Mouse (Mus musculus) right cerebral cortex, postnatal 25 days (tissue): ENCODE measurements around the gene Angptl2.

ENCODE experiments used
- DNase-seq: peaks from one replicate; pipeline ENCODE4 v3.0.0; 2022

Gene Angptl2

DNA sequence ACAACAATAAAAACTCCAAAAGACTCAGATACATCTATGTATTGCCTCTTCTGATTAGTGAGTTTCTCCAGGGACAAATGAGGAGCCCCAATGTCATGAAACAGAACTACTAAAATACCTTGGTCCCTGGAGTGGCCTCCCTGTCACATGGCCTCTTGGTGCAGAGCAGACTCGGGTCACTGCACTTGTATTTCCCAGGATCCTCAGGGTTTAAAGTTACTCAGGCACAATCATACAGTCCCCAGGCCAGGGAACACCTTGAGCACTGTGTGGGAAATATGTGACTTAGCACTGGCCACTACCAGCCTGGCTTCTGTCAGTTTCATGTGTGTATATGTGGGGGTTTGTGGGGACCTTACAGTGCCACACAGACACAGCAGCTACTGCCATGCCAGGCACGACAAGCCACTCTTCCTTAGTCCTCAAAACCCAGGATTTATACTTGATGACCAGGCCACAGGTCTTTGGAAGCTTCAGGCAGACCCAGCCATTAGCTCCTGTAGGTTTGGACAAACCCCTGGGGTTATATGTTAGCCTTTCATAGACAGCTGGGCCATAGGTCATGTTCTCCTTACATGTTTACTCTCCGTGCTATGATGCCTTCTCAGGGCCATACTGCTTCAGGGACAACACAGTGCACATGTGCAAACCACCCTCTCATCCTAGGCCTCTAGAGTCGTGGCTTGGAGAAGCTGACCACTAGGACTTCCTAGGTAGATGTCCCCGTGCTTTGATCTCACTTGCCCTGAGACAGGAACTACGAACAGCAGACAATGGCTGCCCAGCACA lies 17.1 kb downstream of the Angptl2 start:
- no peak for DNase-seq

DNA sequence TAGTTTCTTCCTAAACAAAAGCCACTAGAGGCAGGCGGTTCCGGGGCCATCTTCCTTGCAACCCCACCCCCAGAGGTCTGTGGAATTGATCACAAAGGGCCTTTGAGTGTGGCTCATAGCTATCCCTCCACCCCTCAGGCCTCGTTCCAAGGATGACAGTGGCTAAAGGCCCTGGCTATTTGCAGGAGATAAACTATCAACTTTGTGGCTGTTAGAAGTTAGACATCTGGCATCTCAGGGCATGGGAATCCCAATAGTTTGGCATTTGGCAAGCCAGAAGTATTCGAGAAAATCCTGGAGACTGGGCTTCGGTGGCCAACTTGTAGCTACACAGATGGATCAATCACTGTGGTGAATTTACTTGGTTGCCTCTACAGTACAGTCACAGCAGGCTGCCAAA lies 18.0 kb downstream of the Angptl2 start:
- no peak for DNase-seq

DNA sequence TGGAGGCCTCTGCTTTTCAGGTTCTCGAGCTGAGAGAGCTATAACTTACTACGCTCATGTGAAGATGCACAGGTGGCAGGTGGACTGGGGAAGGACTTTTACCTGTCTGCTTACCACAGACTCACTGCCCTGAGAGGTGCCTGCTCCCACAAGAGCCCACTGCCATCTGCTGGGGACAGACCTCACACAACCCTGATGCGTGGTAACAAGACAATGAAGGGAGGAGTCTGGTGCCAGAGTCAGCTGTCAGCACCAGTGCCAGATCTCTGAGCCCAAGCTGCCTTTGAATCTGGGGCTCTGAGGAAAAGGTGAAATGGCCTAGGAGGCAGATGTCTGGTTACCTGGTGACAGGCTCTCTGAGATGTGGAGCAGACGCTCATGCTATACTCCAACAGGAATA lies 19.0 kb downstream of the Angptl2 start:
- no peak for DNase-seq

DNA sequence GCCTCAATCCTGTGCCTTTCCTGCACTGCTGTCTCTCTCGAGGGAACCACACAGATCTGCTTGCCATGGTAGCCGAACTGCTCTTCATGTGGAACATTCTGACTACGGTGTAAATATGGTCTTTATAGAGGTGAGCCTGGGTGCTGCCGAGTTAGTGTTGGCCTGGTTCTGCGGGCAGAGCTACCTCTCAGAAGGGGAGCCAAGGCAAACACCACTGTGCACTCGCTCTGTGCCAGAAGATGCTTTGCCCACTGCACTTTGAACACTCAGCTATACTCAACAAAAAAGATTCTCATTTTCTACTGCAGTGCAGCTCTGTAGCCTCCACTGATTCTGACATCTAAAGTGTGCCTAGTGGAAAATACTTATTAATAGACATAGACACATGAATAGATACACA lies 21.7 kb downstream of the Angptl2 start:
- no peak for DNase-seq

DNA sequence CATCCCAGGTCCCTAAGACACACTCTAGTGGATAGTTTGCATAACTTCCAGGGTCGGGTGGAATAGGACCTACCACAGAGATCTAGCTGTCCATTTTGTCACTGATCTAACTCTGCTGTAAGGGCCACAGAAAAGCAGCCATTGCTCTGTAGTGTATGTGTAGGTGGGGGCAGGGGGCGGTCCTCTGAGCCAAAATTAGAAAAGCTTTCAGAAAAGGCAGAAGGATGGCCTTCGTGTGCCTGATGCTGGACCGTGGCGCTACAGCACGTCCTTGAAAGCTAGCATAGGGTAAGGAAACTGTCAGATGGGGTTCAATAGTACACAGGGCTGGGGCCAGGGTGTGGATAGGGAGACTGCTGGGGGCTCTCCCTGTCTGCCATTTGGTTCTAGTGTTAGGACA lies 29.0 kb downstream of the Angptl2 start:
- no peak for DNase-seq

DNA sequence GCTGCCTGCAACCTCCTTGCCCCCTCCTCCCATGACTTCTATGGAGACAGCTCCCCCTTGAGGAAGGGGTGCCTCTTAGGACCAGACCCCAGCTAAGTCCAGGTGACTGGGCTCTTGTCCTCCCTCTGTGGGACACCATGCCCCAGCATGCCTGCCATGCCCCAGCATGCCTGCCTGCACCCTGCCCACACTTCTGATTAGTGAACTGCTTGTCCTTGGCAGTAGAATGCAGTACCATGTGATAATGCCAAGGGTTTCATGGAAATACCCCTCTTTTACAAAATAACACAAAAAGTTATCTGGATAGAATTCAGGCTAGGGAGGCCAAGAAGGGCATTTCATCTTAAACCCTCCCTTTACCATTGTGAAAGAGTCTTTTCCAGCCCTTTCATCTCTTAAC lies 29.5 kb downstream of the Angptl2 start:
- DNase-seq = no peak

DNA sequence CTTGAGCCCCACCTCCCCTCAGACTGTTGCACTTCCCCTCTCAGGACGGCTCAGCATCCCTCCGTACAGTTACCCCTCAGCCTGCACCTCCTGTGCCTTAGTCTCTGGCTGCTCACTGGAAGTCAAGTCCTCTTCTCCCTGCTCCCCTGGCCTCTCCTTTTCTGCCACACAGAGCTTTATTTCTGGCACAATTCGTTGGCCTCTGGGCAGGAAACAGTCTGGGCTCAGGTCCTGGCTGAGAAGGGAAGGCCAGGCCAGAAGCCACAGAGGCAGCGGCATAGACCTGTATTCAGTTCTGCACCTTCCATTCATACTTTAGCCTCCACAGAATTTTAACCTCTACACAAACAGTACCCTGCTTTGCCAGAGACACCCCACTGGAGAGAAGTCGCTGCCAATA lies 31.0 kb downstream of the Angptl2 start:
- DNase-seq = no peak

DNA sequence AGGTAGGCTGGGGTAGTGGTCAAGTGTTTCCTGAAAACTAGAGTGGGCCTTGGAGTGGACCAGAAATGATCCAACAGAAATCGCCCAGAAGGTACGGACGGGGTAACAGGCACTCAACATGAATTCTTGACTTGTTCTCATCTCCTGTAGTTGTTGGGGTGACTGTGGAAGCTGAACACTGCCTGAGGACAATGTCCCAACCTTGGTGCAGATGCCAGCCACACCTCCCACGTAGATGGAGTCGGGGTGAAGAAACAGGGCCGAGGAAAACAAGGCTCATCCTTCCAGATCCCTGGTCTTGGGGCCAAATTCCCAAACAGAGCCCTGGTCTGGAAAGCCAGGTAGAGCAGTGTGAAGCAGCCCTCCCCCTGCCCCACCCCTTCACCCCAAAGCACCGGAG lies 32.7 kb downstream of the Angptl2 start:
- DNase-seq = no peak

DNA sequence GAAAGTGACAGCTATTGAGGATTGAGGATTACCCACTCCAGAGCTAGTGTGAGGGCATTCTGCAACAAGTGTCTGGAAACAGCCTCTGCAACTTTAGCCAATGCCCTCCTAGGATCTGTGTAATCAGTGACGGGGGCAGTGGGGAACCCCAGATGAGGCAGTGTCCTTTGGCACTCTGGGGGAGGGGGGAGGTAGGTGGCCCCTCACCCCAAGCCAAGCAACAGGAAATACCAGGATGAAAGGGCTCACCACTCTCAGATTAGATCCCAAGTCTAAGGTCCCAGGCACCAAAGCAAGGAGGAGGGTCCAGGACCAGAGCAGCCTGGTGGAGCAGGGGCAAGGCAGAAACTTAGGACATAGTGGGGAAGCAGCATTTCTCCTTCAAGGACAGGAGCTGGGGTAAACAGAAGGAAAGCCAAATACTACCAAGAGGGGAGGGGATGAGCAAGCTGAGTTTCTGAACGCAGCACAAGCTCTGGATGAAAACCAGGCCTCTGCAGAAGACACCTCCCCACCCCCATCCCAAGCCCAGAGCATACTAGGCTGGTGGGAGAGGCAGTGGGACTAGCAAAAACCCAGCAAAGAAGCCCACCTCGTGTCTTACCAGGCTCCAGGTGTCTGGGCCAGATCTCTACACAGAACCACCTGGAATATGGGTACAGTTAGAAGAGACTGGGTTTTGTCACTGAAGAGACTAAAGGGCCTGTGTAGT lies 34.2 kb downstream of the Angptl2 start:
- no peak for DNase-seq

DNA sequence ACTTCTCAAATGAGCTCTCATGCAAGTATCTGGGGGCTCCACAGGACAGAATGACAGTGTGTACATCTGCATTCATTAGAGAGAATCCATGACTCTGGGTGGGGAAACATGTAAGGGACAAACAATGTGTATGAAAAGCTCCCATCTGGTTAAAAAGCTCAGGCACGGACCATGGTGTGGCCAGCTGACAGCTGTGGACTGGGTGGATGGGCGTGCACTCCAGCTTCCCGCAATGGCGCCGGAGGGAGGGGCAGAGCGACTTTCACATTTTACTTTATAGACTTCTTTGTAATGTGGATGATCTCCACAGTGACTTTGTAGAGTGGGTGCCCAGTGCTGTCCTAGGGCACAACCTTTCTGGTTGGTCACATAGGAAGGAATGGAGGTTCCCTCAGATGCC lies 36.9 kb downstream of the Angptl2 start:
- no peak for DNase-seq

DNA sequence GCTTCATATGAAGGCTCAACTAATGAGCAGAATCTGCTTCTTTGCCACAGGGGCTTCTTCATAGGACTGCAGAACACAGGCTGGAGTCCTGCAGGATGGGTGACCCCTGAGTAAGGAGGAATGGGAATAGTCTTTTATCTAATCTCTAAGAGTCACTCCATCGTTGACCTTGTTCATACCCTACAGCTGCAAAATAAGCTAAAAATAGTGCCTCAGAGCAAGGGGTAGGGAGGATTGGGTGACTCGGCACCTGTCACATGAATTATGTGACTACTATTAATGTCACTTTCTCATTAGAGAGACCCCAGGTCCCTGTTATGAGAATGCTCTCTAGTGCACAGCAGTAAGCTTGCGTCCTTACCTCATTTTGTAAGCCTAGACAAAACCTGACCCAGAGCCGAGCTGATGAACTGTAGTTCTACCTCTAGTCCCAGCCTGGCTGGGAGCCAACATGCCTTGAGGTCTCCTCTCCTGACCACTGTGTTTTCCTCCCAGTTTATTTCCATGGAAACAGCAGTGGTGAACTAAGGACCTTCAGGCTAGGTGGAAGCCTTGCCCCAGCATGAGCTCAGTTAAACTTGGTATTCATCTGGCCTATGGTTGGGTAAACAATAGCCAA lies 37.8 kb downstream of the Angptl2 start:
- DNase-seq = no peak

DNA sequence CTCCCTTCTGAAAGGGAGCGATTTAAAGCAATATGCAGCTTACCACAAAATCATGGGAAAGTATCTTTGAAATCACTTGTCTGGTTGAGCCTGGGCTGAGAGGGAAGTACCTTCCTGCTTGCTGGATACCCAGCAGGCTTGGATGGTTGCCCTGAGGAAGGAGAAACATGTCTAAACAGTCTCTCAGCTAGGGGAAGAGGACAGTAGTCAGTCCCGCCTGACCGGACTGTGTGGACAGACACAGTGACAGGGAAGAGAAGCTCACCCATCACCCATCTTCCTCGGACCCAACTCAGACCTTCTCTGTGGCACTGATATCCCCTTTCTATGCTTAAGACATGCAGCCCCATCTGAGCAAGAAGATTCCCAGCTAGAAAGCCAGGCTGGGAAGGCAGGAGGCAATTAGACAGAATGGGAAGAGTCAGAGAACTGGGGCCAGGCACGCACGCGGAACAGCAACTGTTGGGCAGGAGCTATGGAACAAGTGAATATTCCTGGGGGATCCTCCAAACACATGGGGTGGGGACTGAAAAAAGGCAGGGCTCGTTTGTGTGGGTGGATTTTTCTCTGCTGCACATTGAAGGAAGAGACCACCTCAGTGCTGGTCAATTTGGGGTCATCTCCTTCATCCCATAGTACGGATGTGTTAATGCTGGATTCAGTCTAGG lies 38.6 kb downstream of the Angptl2 start:
- no peak for DNase-seq

DNA sequence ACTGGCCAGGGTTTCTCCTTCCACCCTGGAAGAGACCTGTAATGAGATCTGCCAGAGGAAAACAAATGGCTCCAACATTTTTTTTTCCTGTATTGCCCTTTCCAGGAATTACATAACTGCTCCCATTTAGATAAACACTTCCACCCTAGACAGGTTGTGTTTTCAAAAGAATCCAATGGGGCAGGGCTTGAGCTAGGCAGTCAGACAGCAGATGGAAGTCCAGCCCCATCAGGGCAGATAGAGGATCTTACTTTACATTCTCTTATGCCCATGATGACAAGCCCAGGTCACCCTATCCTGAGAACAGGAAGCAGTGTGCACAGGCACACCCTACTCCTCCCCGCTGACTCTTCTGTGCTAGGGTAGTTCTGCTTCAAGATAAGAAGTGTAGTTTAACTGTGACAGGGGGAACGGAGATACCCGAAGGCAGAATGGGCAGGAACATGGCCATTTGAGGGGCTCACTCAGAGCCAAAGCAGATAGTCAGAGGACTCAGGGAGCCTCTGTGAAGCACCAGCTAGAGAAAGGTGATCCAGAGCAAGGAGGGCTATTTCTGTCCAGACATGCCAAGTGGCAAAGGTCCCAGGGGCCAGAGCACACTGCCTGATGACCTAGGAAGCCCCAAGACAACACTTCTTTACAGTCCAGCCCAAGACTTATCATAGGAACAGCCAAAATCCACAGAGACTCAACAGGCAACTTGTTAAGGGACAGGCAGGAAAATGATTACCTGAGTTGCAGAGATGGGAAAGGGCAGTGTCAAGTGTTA lies 41.1 kb downstream of the Angptl2 start:
- DNase-seq = no peak

DNA sequence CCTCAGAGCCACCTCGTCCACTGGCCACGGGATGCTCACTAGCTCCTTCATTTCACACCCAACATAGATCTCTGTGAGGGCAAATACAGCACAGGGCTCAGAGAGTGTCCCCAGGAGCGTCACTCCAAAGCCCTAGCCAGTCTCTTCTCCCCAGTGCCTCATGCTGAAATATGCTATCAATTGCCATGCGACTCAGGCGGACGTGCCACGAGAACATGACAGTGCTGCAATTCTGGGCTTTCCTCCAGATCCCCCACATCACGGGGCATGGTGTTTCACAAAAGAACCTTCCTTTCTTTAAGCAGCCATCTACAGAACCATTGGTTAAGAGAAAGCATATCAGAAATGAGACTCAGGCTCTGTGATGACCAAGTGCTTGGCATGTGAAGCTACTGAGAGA lies 44.9 kb downstream of the Angptl2 start:
- peak; percentile 53 for DNase-seq

DNA sequence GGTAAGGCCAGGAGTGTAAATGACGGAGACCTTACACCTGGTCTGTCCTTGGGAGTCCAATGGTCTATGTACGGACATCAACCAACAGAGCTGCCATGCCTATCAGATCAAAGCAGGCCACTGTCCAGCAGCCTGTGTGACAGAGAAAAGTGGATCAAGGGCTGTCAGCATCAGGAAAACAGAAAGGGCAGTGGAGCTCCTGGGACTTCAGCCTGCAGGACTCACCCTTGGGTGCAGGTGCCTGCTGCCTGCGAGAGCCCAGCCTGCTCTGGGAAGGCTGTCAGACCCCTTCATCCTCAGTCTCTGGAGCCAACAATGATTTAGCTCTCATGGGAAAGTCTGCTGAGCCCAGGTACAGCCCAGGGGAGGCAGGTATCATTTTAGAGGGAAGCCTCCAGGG lies 45.6 kb downstream of the Angptl2 start:
- DNase-seq = no peak

DNA sequence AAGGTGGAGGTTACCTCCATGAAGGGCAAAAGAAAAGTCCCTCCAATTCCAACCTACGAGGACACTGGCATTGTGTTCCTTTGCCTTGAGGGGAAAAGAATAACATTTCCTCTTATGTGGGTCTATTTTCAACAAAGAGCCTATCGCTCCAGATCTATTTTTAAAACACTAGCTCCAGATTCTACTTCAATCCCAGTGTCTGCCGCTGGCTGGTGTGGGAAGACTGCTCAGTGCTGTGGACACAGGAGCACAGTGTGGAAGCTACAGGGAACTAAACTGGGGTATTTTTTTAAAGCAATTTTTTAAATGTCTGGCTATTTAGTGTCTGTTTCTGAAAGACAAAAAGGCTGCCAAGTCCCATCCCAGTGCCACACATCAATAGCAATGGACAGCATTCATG lies 49.9 kb downstream of the Angptl2 start:
- DNase-seq = no peak

DNA sequence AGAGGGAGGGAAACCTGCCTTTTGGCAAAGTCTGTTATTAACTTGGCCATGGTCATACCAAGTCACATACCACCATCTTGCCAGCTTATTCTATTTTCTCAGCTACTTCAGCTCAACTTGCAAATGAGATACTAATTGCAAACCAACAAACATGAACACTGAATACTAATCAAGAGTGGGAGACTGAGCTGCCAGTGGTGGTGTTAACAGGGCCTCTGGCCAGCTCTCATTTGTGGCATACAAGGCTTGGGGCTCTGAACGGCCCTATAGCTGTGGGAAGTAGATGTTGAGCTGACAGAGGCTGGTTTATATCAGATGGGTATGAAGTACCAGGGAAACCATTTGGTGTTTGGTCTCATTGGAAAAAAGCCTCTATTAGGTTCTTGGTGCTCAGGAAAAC lies 51.2 kb downstream of the Angptl2 start:
- no peak for DNase-seq

DNA sequence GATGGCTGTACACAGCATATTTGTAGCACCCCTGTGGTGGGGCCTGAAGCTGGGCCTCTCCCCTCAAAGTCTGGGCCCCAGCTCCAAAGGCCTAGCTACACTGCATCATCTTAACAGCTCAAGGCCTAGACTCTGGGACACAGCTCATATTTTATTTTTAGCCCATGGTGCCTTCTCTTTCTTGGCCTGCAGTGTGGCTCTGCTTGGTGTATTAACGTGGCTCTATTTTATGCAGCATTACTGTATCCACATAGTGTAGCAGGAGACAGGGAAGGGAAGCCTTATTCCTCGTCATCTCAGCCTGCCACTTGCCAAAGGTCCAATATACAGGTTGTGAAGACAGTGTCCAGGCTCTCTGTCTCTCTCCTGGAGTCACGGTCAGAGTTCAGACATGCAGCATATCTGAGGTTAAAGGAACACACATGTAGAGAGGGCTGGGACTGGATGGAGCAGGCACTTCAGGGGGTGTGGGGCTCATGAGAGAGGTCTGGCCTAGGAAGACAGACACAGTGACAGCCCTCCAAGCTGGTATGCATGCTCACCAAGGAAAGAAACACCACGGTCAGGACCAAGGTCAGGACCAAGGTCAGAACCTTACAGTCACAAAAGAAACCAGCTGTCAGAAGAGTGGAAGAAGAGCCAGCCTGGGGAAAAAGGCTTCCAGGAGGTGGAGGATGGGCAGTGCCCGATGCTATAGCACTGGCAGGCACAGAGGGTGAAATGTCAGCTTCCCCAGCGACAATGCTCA lies 52.7 kb downstream of the Angptl2 start:
- DNase-seq = no peak

DNA sequence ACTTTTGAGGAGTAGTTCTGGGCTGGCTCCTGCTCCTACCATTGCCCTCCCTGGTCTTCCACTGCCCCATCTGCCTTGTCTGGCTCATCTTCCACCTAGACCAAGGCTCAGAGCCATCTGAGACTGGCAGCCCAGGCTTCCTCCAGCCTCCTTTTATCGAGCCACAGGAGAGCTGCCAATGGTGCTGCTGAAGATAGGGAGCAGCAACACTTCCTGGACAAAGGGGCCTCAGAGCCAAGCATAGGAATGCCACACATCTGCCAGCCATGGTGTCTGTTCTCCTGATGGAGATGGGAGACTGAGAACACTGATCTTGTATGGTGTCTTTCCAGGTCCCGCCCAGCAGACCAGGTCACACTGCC lies 53.2 kb downstream of the Angptl2 start:
- DNase-seq = no peak

DNA sequence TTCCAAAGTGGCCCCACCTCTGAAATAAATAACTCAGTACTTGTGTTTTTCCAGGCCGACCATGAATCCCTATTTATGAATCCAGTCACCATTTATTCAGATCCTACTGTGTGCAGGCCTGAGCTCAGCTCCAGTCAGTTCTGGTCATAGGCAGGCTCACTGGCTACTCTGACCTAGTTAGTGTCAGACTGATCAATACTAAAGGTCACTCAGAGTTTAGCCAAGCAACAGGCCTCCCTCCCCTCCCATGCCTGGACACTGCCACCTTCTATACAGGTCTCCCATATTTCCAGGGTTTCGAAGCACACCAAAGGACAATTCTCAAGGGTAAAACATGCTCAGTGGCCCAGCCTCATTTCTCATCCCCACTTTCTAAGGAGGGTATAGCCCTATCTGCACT lies 54.7 kb downstream of the Angptl2 start:
- DNase-seq = no peak

DNA sequence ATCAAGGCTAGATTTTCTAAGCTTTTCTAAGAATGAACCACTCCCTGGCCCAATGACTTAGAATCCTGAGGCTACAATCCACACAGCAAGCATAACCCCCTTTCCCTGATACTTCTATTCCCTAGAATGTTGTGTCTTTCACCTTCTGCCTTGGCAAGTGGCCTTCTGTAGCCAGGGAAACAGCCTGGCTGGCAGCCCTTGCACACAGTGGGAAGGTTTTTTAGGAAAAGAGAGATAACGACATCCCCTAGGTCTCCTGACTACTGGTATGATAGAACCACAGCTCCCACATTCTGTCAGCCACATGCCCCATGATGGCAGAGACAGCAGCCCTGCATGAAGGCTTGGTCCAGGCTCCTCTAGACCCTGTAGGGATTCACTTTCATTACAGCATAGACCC lies 55.6 kb downstream of the Angptl2 start:
- DNase-seq = no peak
